In the genomic region with DNA sequence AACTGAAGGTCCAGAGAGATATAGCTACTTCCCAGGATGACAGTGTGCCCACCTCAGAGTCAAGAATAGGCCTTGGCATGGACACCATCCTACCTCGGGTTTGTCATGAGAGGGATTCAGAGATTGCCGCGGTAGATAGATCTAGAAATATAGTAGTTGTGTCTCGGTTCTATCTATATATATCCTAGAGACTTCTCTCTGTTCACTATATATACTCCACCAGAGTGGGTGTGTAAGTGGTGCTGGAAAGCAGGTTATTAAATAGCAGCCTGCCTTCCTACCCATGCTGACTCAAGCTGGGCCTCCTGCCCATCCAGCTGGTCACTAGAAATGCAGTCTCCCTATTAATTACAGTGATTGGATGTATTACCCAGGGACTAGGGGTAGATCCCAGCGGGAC, we compare ENCODE assay signal across 18 mouse cellular contexts. TPM values are rescaled to one million over a fixed set of nuclear protein-coding genes. Genes with fewer than 3 reads are reported as not detected.
A peak's percentile ranks its signal among the peaks of the same experiment; 100 is the strongest.
DNase-seq lines count a peak whose midpoint lies in the region; ATAC-seq and TF ChIP-seq lines count a peak whose summit lies in the region.
"Had no signal": no experiment of that assay in that cellular context is flagged by ENCODE, and none has a peak within 500 bp of the region (broad histone marks: within the 10 kb centered on the region; RNA-seq: fewer than 3 reads in every experiment).

No protein-coding gene starts in this region.

- TF ChIP-seq POLR2A in ES-Bruce4 (IDR thresholded peaks at IDR 0.05; ENCODE audit: insufficient read depth, low read length), result no peak
- no peak for TF ChIP-seq POLR2A in cortical plate, adult 2 months (IDR thresholded peaks at IDR 0.05; ENCODE audit: extremely low read depth, insufficient read depth, low read length)

- no peaks in the 10 kb centered on the region for H3K27me3 ChIP-seq in ES-Bruce4 (ENCODE audit: control insufficient read depth, insufficient read depth, low read length, poor library complexity, severe bottlenecking)
- H3K27me3 ChIP-seq in midbrain, embryonic 15.5 days (replicated peaks), result no peaks in the 10 kb centered on the region
- H3K27me3 ChIP-seq: Patski had no signal

- H3K4me1 ChIP-seq in ES-Bruce4 (ENCODE audit: control insufficient read depth, insufficient read depth, low read length), result peaks cover 29% of the 10 kb centered on the region
- H3K4me1 ChIP-seq in cortical plate, adult 2 months (ENCODE audit: control insufficient read depth, insufficient read depth, low read length), result peaks cover 10% of the 10 kb centered on the region
- peaks cover 85% of the 10 kb centered on the region for H3K4me1 ChIP-seq in midbrain, embryonic 15.5 days

- 91% methylated on average over 5 of the region's 5 CpGs for WGBS in midbrain, embryonic 15.5 days

- H3K9me3 ChIP-seq in ES-Bruce4 (replicated peaks; ENCODE audit: control insufficient read depth, insufficient read depth, low read length, poor library complexity, severe bottlenecking), result peaks cover 12% of the 10 kb centered on the region; the same call in 1 of the 2 replicates
- H3K9me3 ChIP-seq in midbrain, embryonic 15.5 days, result no peaks in the 10 kb centered on the region
- H3K9me3 ChIP-seq: embryonic facial prominence, embryonic 12.5 days; limb, embryonic 10.5 days had no signal

- no peak for ATAC-seq in midbrain, embryonic 15.5 days (replicated peaks)
- ATAC-seq: Patski had no signal

- DNase-seq in gastrocnemius, adult 2 months, result peak; percentile 45
- DNase-seq in gastrocnemius, postnatal 4 days (ENCODE audit: low spot score in 2 of 2), result no peak
- DNase-seq in layer of hippocampus, adult 9-11 months, result no peak
- no peak for DNase-seq in layer of hippocampus, adult 18-20 months (ENCODE audit: low spot score in 2 of 2)
- DNase-seq: cerebellum, adult 2 months; kidney, adult 18-20 months; lung, postnatal 14 days; thymus, adult 18-20 months had no signal

- no peak overlapping the region for H3K9ac ChIP-seq in ES-Bruce4 (ENCODE audit: low read depth, poor library complexity, severe bottlenecking)
- no peak overlapping the region for H3K9ac ChIP-seq in midbrain, embryonic 15.5 days
- H3K9ac ChIP-seq: embryonic facial prominence, embryonic 12.5 days; liver, embryonic 14.5 days had no signal

- intact Hi-C loops in gastrocnemius, adult 2 months (cut with DNase I), result no loop called here

- no peak overlapping the region for H3K27ac ChIP-seq in gastrocnemius, adult 2 months
- H3K27ac ChIP-seq in ES-Bruce4 (ENCODE audit: insufficient read depth, low read length), result peak overlapping the region; percentile 95; the same call in 1 of the 2 replicates
- peak overlapping the region; percentile 73 for H3K27ac ChIP-seq in cortical plate, adult 2 months (ENCODE audit: insufficient read depth, low read length)
- H3K27ac ChIP-seq in midbrain, embryonic 15.5 days, result peak overlapping the region; percentile 77
- H3K27ac ChIP-seq: embryonic facial prominence, embryonic 12.5 days; limb, embryonic 10.5 days; liver, embryonic 14.5 days had no signal

- no peak for TF ChIP-seq EP300 in ES-Bruce4 (IDR thresholded peaks at IDR 0.05; ENCODE audit: insufficient read depth, low read depth, low read length)

- H3K36me3 ChIP-seq in ES-Bruce4 (ENCODE audit: control insufficient read depth, insufficient read depth, low read length, poor library complexity, severe bottlenecking), result no peaks in the 10 kb centered on the region
- no peaks in the 10 kb centered on the region for H3K36me3 ChIP-seq in midbrain, embryonic 15.5 days (replicated peaks)
- H3K36me3 ChIP-seq: embryonic facial prominence, embryonic 12.5 days; limb, embryonic 10.5 days had no signal

- no peak overlapping the region for H3K4me2 ChIP-seq in midbrain, embryonic 15.5 days
- H3K4me2 ChIP-seq: embryonic facial prominence, embryonic 12.5 days had no signal

- TF ChIP-seq CTCF in gastrocnemius, adult 2 months (IDR thresholded peaks at IDR 0.05), result no peak
- no peak for TF ChIP-seq CTCF in ES-Bruce4 (IDR thresholded peaks at IDR 0.05; ENCODE audit: low read depth, low read length)
- TF ChIP-seq CTCF in cortical plate, adult 2 months (IDR thresholded peaks at IDR 0.05; ENCODE audit: extremely low read depth, insufficient read depth, low read length), result no peak

- no peak overlapping the region for H3K4me3 ChIP-seq in gastrocnemius, adult 2 months
- H3K4me3 ChIP-seq in ES-Bruce4 (ENCODE audit: low read depth, low read length), result no peak overlapping the region
- 0 out of 2 replicates have a peak overlapping the region, but pooled peaks have one; percentile 3 for H3K4me3 ChIP-seq in cortical plate, adult 2 months (ENCODE audit: insufficient read depth, low read length)
- H3K4me3 ChIP-seq in midbrain, embryonic 15.5 days, result no peak overlapping the region
- H3K4me3 ChIP-seq: embryonic facial prominence, embryonic 12.5 days; limb, embryonic 10.5 days had no signal

RNA-seq across cellular contexts. Expression of gene AC124108.1, which starts 11.5 kb away (rescaled TPM):
- total RNA-seq in gastrocnemius, adult 2 months (2021), result not detected
- total RNA-seq in gastrocnemius, postnatal 4 days (2021), result under 1 TPM; 0.49 to 0.57 TPM
- polyA plus RNA-seq in ES-Bruce4 (2011; ENCODE audit: insufficient read depth, insufficient read length, low read depth, missing spikeins), result 7.6 and 7.7 TPM in 2 replicates
- 6.2 and 7.7 TPM in 2 replicates for polyA plus RNA-seq in cortical plate, adult 2 months (2012; rRNA removed)
- 3.7 and 3.8 TPM in 2 replicates for polyA plus RNA-seq in midbrain, embryonic 15.5 days (2015; fragmentation: Nextera tagmentation; extraction: Ambion mirVana)
- under 1 TPM; 0.45 to 0.48 TPM for total RNA-seq in layer of hippocampus, adult 18-20 months (2021)
- polyA plus RNA-seq: heart, embryonic 14.5 days; liver, embryonic 14.5 days had no signal

RNA-seq across cellular contexts. Expression of gene Lemd1, which starts 11.5 kb away (rescaled TPM):
- not detected for total RNA-seq in gastrocnemius, adult 2 months (2021)
- under 1 TPM; 0.62 to 0.64 TPM for total RNA-seq in gastrocnemius, postnatal 4 days (2021)
- 16.8 and 20.0 TPM in 2 replicates for polyA plus RNA-seq in ES-Bruce4 (2011; ENCODE audit: insufficient read depth, insufficient read length, low read depth, missing spikeins)
- polyA plus RNA-seq in cortical plate, adult 2 months (2012; rRNA removed), result 7.5 and 10.7 TPM in 2 replicates
- polyA plus RNA-seq in midbrain, embryonic 15.5 days (2015; fragmentation: Nextera tagmentation; extraction: Ambion mirVana), result 14.9 and 19.8 TPM in 2 replicates
- under 1 TPM in 1 of 2 experiments, not detected in 1; 0.32 TPM for total RNA-seq in layer of hippocampus, adult 18-20 months (2021)
- polyA plus RNA-seq: heart, embryonic 14.5 days; liver, embryonic 14.5 days had no signal

RNA-seq across cellular contexts. Expression of gene Gm10188, which starts 26.8 kb away (rescaled TPM):
- total RNA-seq in gastrocnemius, adult 2 months (2021), result not detected
- total RNA-seq in gastrocnemius, postnatal 4 days (2021), result not detected
- not detected in 2 replicates for polyA plus RNA-seq in ES-Bruce4 (2011; ENCODE audit: insufficient read depth, insufficient read length, low read depth, missing spikeins)
- polyA plus RNA-seq in cortical plate, adult 2 months (2012; rRNA removed), result not detected in 2 replicates
- 0.58 TPM in 1 of 2 replicates, not detected in the other for polyA plus RNA-seq in midbrain, embryonic 15.5 days (2015; fragmentation: Nextera tagmentation; extraction: Ambion mirVana)
- total RNA-seq in layer of hippocampus, adult 18-20 months (2021), result not detected
- polyA plus RNA-seq: cerebellum, adult 2 months; embryonic facial prominence, embryonic 12.5 days; gonadal fat pad, adult 2 months; heart, embryonic 14.5 days; hindbrain, embryonic 11.5 days; limb, embryonic 10.5 days; liver, embryonic 14.5 days had no signal
